Mouse (Mus musculus): ENCODE measurements around the gene Pus7l.

The Pus7l gene

GRCm38 (mm10) chr15:94477287-94477686, 66.1 kb downstream of the Pus7l start:
- no peak for DNase-seq (ENCODE audit: low spot score)

- no peak for DNase-seq (ENCODE audit: low spot score)
These were observed 67.4 kb downstream of the Pus7l start for GRCm38 (mm10) chr15:94475975-94476374.

Data from urinary bladder, postnatal 25 days (tissue).